Mouse (Mus musculus): ENCODE measurements around the gene Rab44. TPM values are rescaled to one million over a fixed set of nuclear protein-coding genes. Genes with fewer than 3 reads are reported as not detected.
"Not testable (repeated sequence)": the region's sequence is repeated elsewhere in the genome, so short reads cannot be mapped to it uniquely, and the experiment has no call there.

Rab44 gene
- 0.66 and 3.1 TPM in 2 replicates for polyA plus RNA-seq (2015; fragmentation: Nextera tagmentation; extraction: Ambion mirVana)

DNA sequence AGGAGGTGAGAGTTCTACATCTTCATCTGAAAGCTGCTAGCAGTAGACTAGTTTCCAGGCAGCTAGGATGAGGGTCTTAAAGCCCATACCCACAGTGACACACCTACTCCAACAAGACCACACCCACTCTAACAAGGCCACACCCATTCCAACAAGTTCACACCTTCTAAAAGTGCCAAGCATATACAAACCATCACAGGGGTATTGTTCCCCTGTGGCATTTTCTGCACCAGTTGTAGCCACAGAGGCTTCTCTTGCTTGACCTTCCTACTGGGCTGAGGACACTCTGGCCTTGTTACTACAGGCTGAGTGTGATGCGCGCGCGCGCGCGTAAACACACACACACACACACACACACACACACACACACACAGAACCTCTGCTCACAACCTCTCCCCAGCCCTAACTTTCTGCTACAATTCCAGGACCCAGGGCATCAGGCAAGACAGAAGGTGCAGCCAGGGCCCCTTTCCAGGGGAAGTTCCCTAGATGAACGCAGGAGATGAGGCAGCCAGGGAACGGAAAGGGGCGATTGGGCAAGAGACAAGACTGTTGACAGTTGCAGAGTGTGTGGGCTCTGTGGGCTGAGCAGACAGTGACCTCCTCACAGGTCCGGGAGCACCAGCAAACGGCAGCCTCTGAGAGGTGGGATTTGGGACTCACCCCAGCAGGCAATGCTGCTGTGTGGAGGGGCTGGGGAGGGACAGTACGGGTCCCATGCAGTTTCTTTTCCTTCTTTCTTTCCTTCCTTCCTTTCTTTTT is at the start of gene Rab44:
Gene Rab44 (plus strand): TSS at position 555 of the 762 bp plus-strand sequence.
- H3K9ac ChIP-seq: no peak within 1 kb of the TSS
- H3K4me1 ChIP-seq (replicated peaks): no peaks in the 10 kb centered on the region
- no peak for ATAC-seq (replicated peaks; ENCODE audit: insufficient number of reproducible peaks, insufficient read depth, low FRiP score, low read depth)
- H3K27me3 ChIP-seq: no peaks in the 10 kb centered on the region
- H3K4me3 ChIP-seq: no peak within 1 kb of the TSS
- 80% methylated on average over 13 of the region's 13 CpGs for WGBS
- no peaks in the 10 kb centered on the region for H3K36me3 ChIP-seq
- H3K4me2 ChIP-seq: no peak within 1 kb of the TSS
- H3K27ac ChIP-seq: no peak within 1 kb of the TSS
- no peaks in the 10 kb centered on the region for H3K9me3 ChIP-seq (replicated peaks)

GRCm38 (mm10) chr17:29065245-29065940 is 48.6 kb upstream of the Rab44 start:
- 85% methylated on average over 21 of the region's 21 CpGs for WGBS
- no peaks in the 10 kb centered on the region for H3K36me3 ChIP-seq
- H3K27ac ChIP-seq: no peak overlapping the region
- H3K4me3 ChIP-seq: no peak overlapping the region
- peaks cover 32% of the 10 kb centered on the region for H3K4me1 ChIP-seq (replicated peaks)
- no peaks in the 10 kb centered on the region for H3K9me3 ChIP-seq (replicated peaks)
- no peak overlapping the region for H3K4me2 ChIP-seq
- no peak for ATAC-seq (replicated peaks; ENCODE audit: insufficient number of reproducible peaks, insufficient read depth, low FRiP score, low read depth)
- no peaks in the 10 kb centered on the region for H3K27me3 ChIP-seq
- H3K9ac ChIP-seq: no peak overlapping the region

GRCm38 (mm10) chr17:29065971-29066370 is 48.0 kb upstream of the Rab44 start:
- Histone ChIP-seq H3K9ac (no peak overlapping the region), H3K27me3 (no peaks in the 10 kb centered on the region), H3K4me2 (no peak overlapping the region), H3K36me3 (no peaks in the 10 kb centered on the region), H3K27ac (no peak overlapping the region), H3K9me3 (replicated peaks) (no peaks in the 10 kb centered on the region), H3K4me3 (no peak overlapping the region), H3K4me1 (replicated peaks) (peaks cover 32% of the 10 kb centered on the region)
- ATAC-seq (replicated peaks; ENCODE audit: insufficient number of reproducible peaks, insufficient read depth, low FRiP score, low read depth): no peak
- 91% methylated on average over 3 of the region's 3 CpGs for WGBS

DNA sequence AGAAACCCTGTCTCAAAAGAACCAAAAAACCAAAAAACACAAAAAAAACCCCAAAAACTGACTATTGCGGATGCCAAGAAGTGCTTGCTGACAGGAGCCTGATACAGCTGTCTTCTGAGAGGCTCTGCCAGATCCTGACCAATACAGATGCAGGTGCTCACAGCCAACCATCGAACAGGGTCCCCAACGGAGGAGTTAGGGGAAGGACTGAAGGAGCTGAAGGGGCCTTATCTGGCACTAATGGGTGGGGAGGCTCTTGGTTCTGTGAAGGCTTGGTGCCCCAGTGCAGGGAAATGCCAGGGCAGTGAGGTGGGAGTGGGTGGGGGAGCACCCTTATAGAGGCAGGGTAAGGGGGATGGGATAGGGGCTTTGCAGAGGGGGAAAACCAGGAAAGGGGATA is 46.5 kb upstream of the Rab44 start:
- H3K4me2 ChIP-seq: not testable (repeated sequence)
- 68% methylated on average over 3 of the region's 3 CpGs for WGBS

GRCm38 (mm10) chr17:29067847-29068246 is 46.1 kb upstream of the Rab44 start:
- Histone ChIP-seq H3K4me3 (no peak overlapping the region), H3K4me1 (replicated peaks) (peaks cover 30% of the 10 kb centered on the region), H3K9me3 (replicated peaks) (no peaks in the 10 kb centered on the region), H3K27me3 (no peaks in the 10 kb centered on the region), H3K36me3 (no peaks in the 10 kb centered on the region), H3K9ac (no peak overlapping the region), H3K4me2 (no peak overlapping the region), H3K27ac (no peak overlapping the region)
- WGBS: 52% methylated on average over 5 of the region's 5 CpGs
- ATAC-seq (replicated peaks; ENCODE audit: insufficient number of reproducible peaks, insufficient read depth, low FRiP score, low read depth): no peak

More for the DNA sequence above, 46.5 kb upstream of the Rab44 start:
- not testable (repeated sequence) for H3K36me3 ChIP-seq; H3K4me3 ChIP-seq; H3K27me3 ChIP-seq; H3K9ac ChIP-seq; ATAC-seq (replicated peaks; ENCODE audit: insufficient number of reproducible peaks, insufficient read depth, low FRiP score, low read depth); H3K9me3 ChIP-seq (replicated peaks); H3K27ac ChIP-seq
- H3K4me1 ChIP-seq (replicated peaks): peaks cover 30% of the 10 kb centered on the region

DNA sequence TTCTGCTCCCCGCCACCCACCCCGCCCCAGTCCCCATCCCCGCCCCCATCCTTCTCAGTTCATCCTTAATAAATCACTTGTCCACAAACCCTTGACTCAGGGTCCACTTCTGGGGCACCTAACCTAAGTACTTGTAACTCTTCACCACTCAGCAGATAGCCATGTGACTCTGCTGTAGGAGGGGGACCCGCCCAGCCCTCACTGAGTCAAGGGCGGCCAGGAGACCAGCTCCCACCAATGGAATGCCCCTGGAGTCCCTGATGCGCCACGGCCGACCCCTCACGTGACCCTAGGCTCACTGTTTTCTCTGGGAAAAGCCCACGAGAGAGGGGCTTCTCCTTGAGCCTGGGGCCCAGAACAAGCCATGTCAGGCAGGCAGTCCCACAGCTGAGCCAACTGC is 44.9 kb upstream of the Rab44 start:
- Histone ChIP-seq H3K27ac (no peak overlapping the region), H3K27me3 (no peaks in the 10 kb centered on the region), H3K9ac (no peak overlapping the region), H3K4me3 (no peak overlapping the region), H3K4me1 (replicated peaks) (peaks cover 29% of the 10 kb centered on the region), H3K36me3 (no peaks in the 10 kb centered on the region), H3K4me2 (no peak overlapping the region), H3K9me3 (replicated peaks) (no peaks in the 10 kb centered on the region)
- 0 out of 2 replicates have a peak, but pooled peaks have one; percentile 27 for ATAC-seq (replicated peaks; ENCODE audit: insufficient number of reproducible peaks, insufficient read depth, low FRiP score, low read depth)
- WGBS: 49% methylated on average over 10 of the region's 10 CpGs

GRCm38 (mm10) chr17:29071820-29072219 is 42.1 kb upstream of the Rab44 start:
- no peak overlapping the region for H3K4me2 ChIP-seq
- no peak for ATAC-seq (replicated peaks; ENCODE audit: insufficient number of reproducible peaks, insufficient read depth, low FRiP score, low read depth)
- no peak overlapping the region for H3K27ac ChIP-seq
- peaks cover 32% of the 10 kb centered on the region for H3K4me1 ChIP-seq (replicated peaks)
- H3K27me3 ChIP-seq: no peaks in the 10 kb centered on the region
- H3K4me3 ChIP-seq: no peak overlapping the region
- no peaks in the 10 kb centered on the region for H3K9me3 ChIP-seq (replicated peaks)
- 72% methylated on average over 5 of the region's 5 CpGs for WGBS
- H3K9ac ChIP-seq: no peak overlapping the region
- no peaks in the 10 kb centered on the region for H3K36me3 ChIP-seq

GRCm38 (mm10) chr17:29072701-29073307 is 41.1 kb upstream of the Rab44 start:
- Histone ChIP-seq H3K27ac (peak overlapping the region; percentile 57), H3K27me3 (no peaks in the 10 kb centered on the region), H3K4me1 (replicated peaks) (peaks cover 36% of the 10 kb centered on the region), H3K9ac (no peak overlapping the region; the same call in 1 of the 2 replicates), H3K9me3 (replicated peaks) (no peaks in the 10 kb centered on the region), H3K36me3 (no peaks in the 10 kb centered on the region), H3K4me3 (no peak overlapping the region), H3K4me2 (peak overlapping the region; percentile 42)
- 21% methylated on average over 11 of the region's 11 CpGs for WGBS
- ATAC-seq (replicated peaks; ENCODE audit: insufficient number of reproducible peaks, insufficient read depth, low FRiP score, low read depth): no peak

DNA sequence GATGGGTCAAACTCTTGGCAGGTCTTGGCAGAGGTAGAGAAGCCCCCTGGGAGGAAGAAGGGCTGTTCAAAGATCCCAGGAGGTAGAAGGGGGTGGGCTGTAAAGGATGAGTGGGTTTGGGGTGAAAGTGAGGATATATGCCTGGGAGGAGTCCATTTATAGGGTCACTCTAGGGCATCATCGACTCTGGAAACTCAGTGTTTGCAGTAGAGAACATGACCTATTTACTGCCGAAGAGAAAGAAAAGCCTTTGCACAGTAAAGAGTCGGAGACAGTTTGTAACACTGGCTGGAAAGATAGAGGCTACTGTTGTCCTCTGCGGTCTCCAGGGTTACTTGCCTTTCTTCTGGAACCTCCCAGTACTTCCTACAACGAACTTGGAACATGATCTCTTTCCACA is 40.6 kb upstream of the Rab44 start:
- no peak for ATAC-seq (replicated peaks; ENCODE audit: insufficient number of reproducible peaks, insufficient read depth, low FRiP score, low read depth)

GRCm38 (mm10) chr17:29074085-29074484 is 39.9 kb upstream of the Rab44 start:
- Histone ChIP-seq H3K27ac (no peak overlapping the region), H3K4me1 (replicated peaks) (peaks cover 42% of the 10 kb centered on the region), H3K36me3 (no peaks in the 10 kb centered on the region), H3K4me3 (no peak overlapping the region), H3K9me3 (replicated peaks) (no peaks in the 10 kb centered on the region), H3K4me2 (no peak overlapping the region), H3K9ac (no peak overlapping the region), H3K27me3 (no peaks in the 10 kb centered on the region)
- 70% methylated on average over 13 of the region's 13 CpGs for WGBS
- no peak for ATAC-seq (replicated peaks; ENCODE audit: insufficient number of reproducible peaks, insufficient read depth, low FRiP score, low read depth)

More for the DNA sequence above, 40.6 kb upstream of the Rab44 start:
- Histone ChIP-seq H3K4me2 (peak overlapping the region; percentile 42), H3K4me3 (no peak overlapping the region), H3K27ac (peak overlapping the region; percentile 57), H3K36me3 (no peaks in the 10 kb centered on the region), H3K9ac (no peak overlapping the region; the same call in 1 of the 2 replicates), H3K4me1 (replicated peaks) (peaks cover 39% of the 10 kb centered on the region), H3K9me3 (replicated peaks) (no peaks in the 10 kb centered on the region), H3K27me3 (no peaks in the 10 kb centered on the region)
- 45% methylated on average over 5 of the region's 5 CpGs for WGBS

- no peaks in the 10 kb centered on the region for H3K36me3 ChIP-seq
- H3K9me3 ChIP-seq (replicated peaks): no peaks in the 10 kb centered on the region
- peaks cover 5% of the 10 kb centered on the region for H3K27me3 ChIP-seq
- no peak overlapping the region for H3K27ac ChIP-seq
- no peak overlapping the region for H3K9ac ChIP-seq
- H3K4me2 ChIP-seq: no peak overlapping the region
- no peak overlapping the region for H3K4me3 ChIP-seq
- no peak for ATAC-seq (replicated peaks; ENCODE audit: insufficient number of reproducible peaks, insufficient read depth, low FRiP score, low read depth)
- peaks cover 45% of the 10 kb centered on the region for H3K4me1 ChIP-seq (replicated peaks)
- WGBS: 78% methylated on average over 8 of the region's 8 CpGs
These were observed 37.7 kb upstream of the Rab44 start for GRCm38 (mm10) chr17:29076235-29076634.
